Mouse (Mus musculus) ES-Bruce4 (cell line): ENCODE measurements around the gene Fam206a.

Experiments
- CTCF ChIP-seq: IDR thresholded peaks from one replicate; pipeline ENCODE4 v1.8.1; 2011; ENCODE audit warnings: low read depth, low read length
- POLR2A ChIP-seq: IDR thresholded peaks from one replicate; pipeline ENCODE4 v1.8.1; 2011; ENCODE audit warnings: low read length; ENCODE audit not compliant: insufficient read depth

- TF ChIP-seq POLR2A = no peak
- no peak for TF ChIP-seq CTCF
Observed at GRCm38 (mm10) chr4:56771065-56771464, 31.1 kb upstream of the Fam206a start.
